Mouse (Mus musculus): ENCODE data around the gene Nsg2. TPM values are rescaled to one million over a fixed set of nuclear protein-coding genes. Genes with fewer than 3 reads are reported as not detected.
"Not testable (repeated sequence)": the region's sequence is repeated elsewhere in the genome, so short reads cannot be mapped to it uniquely, and the experiment has no call there.

The Nsg2 gene
- polyA plus RNA-seq (2016; fragmentation: Nextera tagmentation; extraction: Ambion mirVana): 10.1 and 11.3 TPM in 2 replicates

DNA sequence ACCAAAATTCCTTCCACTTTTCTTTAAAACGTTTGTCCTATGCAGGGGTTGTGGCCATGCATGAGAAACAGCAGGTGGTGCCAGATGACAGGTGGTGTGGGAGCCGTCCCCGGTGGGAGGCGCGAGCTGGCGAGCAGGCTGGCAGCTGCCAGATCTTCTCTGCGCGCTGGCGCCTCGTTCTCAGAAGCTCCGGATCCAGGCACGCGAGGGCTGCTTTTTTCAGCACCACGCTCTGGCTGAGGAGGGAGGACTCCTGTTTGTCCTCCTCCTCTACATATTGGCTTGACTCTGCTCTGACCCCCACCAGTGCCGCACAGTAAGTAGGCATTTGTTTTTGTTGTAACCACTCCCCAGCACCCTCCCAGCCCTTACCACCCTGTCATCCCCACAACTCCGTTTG, at the start of gene Nsg2:
Gene Nsg2 (plus strand): TSS at position 183 of the 400 bp plus-strand sequence.
- 0% methylated on average over 16 of the region's 16 CpGs for WGBS

DNA sequence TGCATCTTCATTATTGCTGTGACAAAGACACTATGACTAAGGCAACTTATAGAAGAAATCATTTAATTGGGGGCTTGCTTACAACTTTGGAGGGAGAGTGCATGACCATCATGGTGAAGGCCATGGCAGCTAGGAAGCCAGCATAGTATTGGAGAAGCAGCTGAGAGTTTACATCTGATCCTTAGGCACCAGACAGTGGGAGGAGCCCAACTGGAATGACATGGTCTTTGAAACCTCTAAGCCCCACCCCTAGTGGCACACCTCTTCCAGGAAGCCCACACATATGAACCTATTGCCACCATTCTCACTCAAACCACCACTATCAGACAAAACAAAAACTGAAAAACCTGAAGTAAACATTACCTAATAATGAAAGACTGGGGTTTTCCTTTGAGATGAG, 40.2 kb upstream of the Nsg2 start:
- Histone ChIP-seq H3K36me3 (replicated peaks) (no peaks in the 10 kb centered on the region), H3K9me3 (no peaks in the 10 kb centered on the region), H3K27me3 (replicated peaks; ENCODE audit: low read depth, poor library complexity, severe bottlenecking) (no peaks in the 10 kb centered on the region; the same call in 1 of the 2 replicates), H3K27ac (replicated peaks) (no peak overlapping the region), H3K4me1 (no peaks in the 10 kb centered on the region), H3K4me3 (no peak overlapping the region)
- DNase-seq (ENCODE audit: low spot score): no peak

More for the DNA sequence above, at the start of gene Nsg2:
- Histone ChIP-seq H3K4me3 (peak within 1 kb of the TSS; percentile 51), H3K36me3 (replicated peaks) (no peaks in the 10 kb centered on the region; the same call in 1 of the 2 replicates), H3K9me3 (no peaks in the 10 kb centered on the region), H3K27me3 (replicated peaks; ENCODE audit: low read depth, poor library complexity, severe bottlenecking) (no peaks in the 10 kb centered on the region; the same call in 1 of the 2 replicates), H3K4me1 (peaks cover 39% of the 10 kb centered on the region), H3K27ac (replicated peaks) (peak within 1 kb of the TSS; percentile 77)
- DNase-seq (ENCODE audit: low spot score): peak; percentile 86

DNA sequence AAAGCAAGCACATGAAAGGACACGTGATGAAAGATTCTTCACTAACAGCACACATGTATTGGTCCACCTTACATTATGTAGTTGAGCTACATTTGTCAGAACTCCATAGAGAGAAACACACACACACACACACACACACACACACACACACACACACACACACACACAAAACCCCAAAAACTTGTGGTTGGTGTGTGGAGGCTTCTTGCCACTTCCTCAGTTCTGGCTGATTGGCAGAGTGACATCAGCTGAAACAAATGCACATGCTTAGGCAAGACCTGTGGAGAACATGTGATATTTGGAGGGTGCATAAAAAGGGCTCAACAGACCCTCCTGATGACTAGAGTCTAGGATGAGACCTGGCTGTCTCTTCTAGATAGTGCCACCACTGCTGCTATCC, 36.3 kb upstream of the Nsg2 start:
- 88% methylated on average over 1 of the region's 1 CpGs for WGBS
- H3K27me3 ChIP-seq (replicated peaks; ENCODE audit: low read depth, poor library complexity, severe bottlenecking): peaks cover 7% of the 10 kb centered on the region
- H3K27ac ChIP-seq (replicated peaks): no peak overlapping the region
- H3K4me3 ChIP-seq: no peak overlapping the region
- no peak for DNase-seq (ENCODE audit: low spot score)
- H3K36me3 ChIP-seq (replicated peaks): no peaks in the 10 kb centered on the region
- no peaks in the 10 kb centered on the region for H3K9me3 ChIP-seq
- peaks cover 6% of the 10 kb centered on the region for H3K4me1 ChIP-seq

DNA sequence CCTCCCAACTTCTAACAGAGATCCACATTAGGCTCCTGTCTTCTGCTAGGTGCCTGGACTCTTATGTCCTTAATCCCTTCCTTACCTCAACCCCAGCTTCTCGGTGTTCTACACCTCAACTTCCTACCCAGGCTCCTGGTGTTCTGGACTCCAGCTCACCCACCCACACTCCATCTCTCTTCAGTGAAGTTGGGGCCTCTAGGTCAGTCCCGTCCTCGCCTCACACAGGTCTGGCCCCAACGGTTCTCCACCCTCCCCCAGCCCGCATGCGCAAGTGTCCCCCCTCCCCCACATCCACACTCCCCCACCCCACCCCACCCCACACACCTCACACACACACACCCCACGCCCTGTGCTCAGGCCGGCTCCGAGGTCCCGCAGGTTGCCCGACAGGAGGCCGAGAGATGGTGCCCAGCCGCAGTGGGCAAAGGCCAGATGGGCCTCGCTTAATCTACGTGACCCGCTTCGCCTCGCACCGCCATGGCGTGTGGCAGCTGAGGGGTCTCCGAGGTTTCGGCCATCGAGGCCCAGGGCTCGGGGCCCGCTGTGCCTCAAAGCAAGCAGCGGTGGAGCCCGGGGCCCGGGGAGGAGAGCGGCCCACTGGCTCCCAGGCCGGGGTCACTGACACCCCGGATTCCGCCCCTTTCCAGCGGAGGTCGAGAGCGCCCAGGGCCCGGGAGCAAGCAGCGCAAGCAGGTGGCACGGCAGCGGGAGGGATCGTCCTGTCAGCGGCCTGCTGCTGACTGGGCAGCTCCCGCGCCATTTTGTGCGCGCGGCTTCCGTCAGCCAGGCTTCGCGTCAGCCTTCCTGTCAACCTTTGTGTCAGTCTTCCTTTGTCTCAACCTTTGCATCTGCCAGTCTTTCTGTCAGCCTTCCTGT, 34.8 kb upstream of the Nsg2 start, which contains the start of gene 4930524B15Rik:
Gene 4930524B15Rik (plus strand): TSS at position 337 of the 879 bp plus-strand sequence.
- Histone ChIP-seq H3K27me3 (replicated peaks; ENCODE audit: low read depth, poor library complexity, severe bottlenecking) (peaks cover 7% of the 10 kb centered on the region), H3K36me3 (replicated peaks) (no peaks in the 10 kb centered on the region), H3K27ac (replicated peaks) (peak within 1 kb of the TSS; percentile 82), H3K4me3 (peak within 1 kb of the TSS; percentile 54), H3K9me3 (no peaks in the 10 kb centered on the region), H3K4me1 (peaks cover 6% of the 10 kb centered on the region)
- DNase-seq (ENCODE audit: low spot score): peak; percentile 52
- 42% methylated on average over 49 of the region's 49 CpGs for WGBS

DNA sequence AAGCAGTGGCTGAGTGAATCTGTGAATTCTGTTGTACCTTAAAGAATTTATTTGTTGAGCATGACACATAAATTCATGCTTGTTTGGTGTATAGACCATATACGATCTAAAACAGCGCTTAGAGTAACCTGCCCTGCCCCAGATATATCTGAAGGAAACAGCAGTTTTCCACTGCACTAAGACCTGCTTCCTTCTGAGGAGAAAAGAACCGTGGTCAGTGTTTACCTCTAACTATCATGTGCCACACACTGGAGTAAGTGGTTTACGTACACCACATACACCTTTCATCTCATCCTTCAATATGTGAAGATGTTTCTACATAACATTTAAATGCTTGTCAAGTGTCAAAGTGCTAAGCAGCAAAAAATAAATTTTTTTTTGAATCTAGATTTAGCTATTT, 26.1 kb upstream of the Nsg2 start:
- Histone ChIP-seq H3K27me3 (replicated peaks; ENCODE audit: low read depth, poor library complexity, severe bottlenecking) (no peaks in the 10 kb centered on the region), H3K9me3 (no peaks in the 10 kb centered on the region), H3K27ac (replicated peaks) (no peak overlapping the region), H3K36me3 (replicated peaks) (no peaks in the 10 kb centered on the region), H3K4me1 (no peaks in the 10 kb centered on the region), H3K4me3 (no peak overlapping the region)
- 84% methylated on average over 4 of the region's 4 CpGs for WGBS
- DNase-seq (ENCODE audit: low spot score): no peak

DNA sequence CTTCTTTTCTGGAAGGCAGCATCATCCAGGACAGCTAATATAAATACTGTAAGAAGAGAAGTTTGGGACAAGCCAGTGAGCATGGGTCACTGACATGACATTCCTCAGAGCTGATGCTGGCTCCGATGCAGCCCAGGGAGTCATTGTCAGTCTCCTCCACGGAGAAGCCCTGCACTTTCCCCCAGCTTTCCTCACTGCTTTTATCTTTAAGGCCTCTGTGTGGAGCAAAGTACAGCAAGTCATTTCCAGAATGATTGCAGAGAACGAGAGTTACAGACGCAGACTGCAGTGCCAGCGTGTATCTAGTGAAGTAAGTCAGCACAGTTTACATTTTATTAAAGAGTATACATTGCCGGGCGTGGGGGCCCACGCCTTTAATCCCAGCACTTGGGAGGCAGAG, 25.4 kb upstream of the Nsg2 start:
- no peaks in the 10 kb centered on the region for H3K36me3 ChIP-seq (replicated peaks)
- no peak overlapping the region for H3K4me3 ChIP-seq
- 66% methylated on average over 8 of the region's 8 CpGs for WGBS
- no peak for DNase-seq (ENCODE audit: low spot score)
- peaks cover 4% of the 10 kb centered on the region; the same call in 1 of the 2 replicates for H3K9me3 ChIP-seq
- no peaks in the 10 kb centered on the region for H3K4me1 ChIP-seq
- no peak overlapping the region for H3K27ac ChIP-seq (replicated peaks)
- no peaks in the 10 kb centered on the region for H3K27me3 ChIP-seq (replicated peaks; ENCODE audit: low read depth, poor library complexity, severe bottlenecking)

DNA sequence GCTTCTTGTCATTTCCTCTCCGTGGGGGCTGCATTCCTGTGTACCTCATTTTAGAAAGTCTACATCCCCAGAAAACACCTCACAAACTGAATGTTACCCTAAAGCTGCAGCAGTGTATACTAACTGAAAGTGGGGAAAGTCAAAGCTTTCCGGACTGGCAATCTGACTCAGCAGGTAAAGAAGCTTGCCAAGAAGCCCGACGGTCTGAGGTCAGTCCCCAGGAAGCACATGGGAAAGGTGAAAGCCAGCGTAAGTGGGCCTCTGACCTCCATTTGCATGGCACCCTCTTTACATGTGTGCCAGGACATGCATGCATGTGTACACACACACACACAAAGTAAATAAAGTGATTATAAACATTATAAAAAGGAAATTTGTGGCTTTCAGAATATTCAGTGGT, 24.6 kb upstream of the Nsg2 start:
- H3K27me3 ChIP-seq (replicated peaks; ENCODE audit: low read depth, poor library complexity, severe bottlenecking): no peaks in the 10 kb centered on the region
- H3K4me1 ChIP-seq: no peaks in the 10 kb centered on the region
- DNase-seq (ENCODE audit: low spot score): no peak
- H3K36me3 ChIP-seq (replicated peaks): no peaks in the 10 kb centered on the region
- peaks cover 9% of the 10 kb centered on the region; the same call in 1 of the 2 replicates for H3K9me3 ChIP-seq
- WGBS: 87% methylated on average over 5 of the region's 5 CpGs
- H3K4me3 ChIP-seq: no peak overlapping the region
- no peak overlapping the region for H3K27ac ChIP-seq (replicated peaks)

DNA sequence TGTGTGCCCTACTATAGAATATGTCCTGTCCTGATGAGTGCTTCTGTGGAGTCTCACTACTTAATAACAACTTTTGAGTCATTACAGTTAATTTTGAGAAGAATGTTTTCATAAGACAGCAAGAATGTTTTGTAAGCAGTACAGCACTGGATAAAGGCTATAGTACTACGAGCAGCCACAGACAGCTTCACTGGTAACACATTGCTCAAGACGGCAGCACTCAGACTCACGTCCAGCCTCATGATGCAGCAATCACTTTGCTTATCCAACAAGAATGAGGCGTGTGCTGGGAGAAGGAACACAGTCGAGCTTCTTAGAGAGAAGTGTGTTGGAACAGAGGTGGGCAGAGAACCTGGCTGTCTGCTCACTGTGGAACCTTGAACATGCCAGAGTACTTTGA, 24.1 kb upstream of the Nsg2 start:
- H3K4me1 ChIP-seq: no peaks in the 10 kb centered on the region
- H3K36me3 ChIP-seq (replicated peaks): no peaks in the 10 kb centered on the region
- DNase-seq (ENCODE audit: low spot score): no peak
- H3K4me3 ChIP-seq: no peak overlapping the region
- no peak overlapping the region for H3K27ac ChIP-seq (replicated peaks)
- peaks cover 10% of the 10 kb centered on the region; the same call in 1 of the 2 replicates for H3K9me3 ChIP-seq
- H3K27me3 ChIP-seq (replicated peaks; ENCODE audit: low read depth, poor library complexity, severe bottlenecking): no peaks in the 10 kb centered on the region
- WGBS: 83% methylated on average over 5 of the region's 5 CpGs

DNA sequence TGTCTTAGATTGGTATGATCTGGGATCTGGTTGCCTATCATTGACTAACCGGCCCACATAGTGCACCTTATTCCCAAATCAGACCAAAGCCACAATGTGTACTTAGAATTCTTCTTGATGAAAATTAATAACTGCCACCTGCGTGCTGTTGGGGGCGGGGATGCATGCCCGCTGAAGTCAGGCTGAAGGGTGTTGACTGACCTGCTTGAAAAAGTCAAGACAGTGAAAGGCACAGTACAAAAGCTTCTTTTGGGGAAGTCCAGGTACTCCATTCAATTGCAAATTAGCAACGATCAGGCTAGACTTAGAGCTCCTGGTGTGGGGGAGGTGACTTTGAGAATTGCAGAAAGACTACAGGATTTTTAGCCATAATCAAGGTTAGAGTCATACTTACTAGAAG, 20.2 kb upstream of the Nsg2 start:
- WGBS: 92% methylated on average over 5 of the region's 5 CpGs
- not testable (repeated sequence) for H3K36me3 ChIP-seq (replicated peaks); H3K4me3 ChIP-seq; H3K27ac ChIP-seq (replicated peaks); DNase-seq (ENCODE audit: low spot score); H3K27me3 ChIP-seq (replicated peaks; ENCODE audit: low read depth, poor library complexity, severe bottlenecking); H3K4me1 ChIP-seq
- peaks cover 15% of the 10 kb centered on the region; the same call in 1 of the 2 replicates for H3K9me3 ChIP-seq

DNA sequence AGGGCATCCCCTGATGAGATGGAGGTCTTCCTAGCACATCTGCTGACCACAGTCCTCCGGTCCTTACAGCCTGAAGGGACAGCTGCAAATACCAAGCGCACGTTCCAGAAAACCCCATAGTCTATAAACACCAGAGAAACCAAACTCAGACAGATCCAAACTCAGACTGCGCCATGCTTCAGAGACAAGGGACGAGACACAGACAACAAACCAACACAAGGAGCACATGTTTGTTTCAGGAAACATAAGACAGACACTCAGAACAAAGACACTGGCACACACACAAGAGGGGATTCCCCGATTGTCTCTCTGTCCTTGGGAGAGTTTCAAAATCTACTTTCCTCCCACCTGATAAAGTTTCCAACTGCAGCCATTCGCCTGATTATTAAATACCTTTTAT, 18.4 kb upstream of the Nsg2 start:
- Histone ChIP-seq H3K27me3 (replicated peaks; ENCODE audit: low read depth, poor library complexity, severe bottlenecking) (no peaks in the 10 kb centered on the region), H3K4me3 (no peak overlapping the region), H3K4me1 (no peaks in the 10 kb centered on the region), H3K27ac (replicated peaks) (no peak overlapping the region), H3K9me3 (peaks cover 15% of the 10 kb centered on the region; the same call in 1 of the 2 replicates), H3K36me3 (replicated peaks) (no peaks in the 10 kb centered on the region)
- WGBS: 89% methylated on average over 7 of the region's 7 CpGs
- no peak for DNase-seq (ENCODE audit: low spot score)

DNA sequence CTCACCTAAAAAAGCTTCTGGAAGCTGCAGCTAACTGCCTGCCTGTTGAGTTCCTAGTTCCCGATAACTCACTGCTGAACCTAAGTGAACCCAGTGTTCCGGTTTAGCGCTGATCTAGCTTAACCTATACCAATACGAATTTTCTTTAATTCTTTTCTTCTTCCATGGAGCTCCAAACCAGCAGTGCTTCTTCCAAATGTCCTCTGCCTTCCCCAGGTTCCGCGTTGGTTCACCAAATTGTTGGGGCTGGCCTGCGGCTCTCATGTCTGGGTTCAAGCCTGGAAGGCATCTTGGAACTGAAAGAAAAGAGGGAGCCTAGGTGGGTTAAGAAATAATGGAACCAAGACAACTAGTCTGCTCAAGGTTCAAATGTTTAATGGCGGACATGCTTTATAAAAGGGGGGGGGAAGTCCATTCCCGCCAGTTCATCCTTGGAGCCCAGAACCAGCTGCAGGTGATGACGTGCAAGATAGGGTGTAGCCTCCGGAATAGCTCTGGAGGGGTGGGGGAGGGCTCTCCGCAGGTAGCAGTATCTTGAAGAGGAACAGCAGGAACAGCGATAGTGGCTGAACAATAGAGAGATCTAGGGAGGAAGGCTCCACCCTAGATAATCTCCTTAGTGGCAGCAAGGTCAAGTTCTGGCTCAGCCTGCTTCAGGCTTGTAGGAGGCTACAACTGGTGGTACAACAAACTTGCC, 17.9 kb upstream of the Nsg2 start:
- H3K27ac ChIP-seq (replicated peaks); DNase-seq (ENCODE audit: low spot score); H3K4me3 ChIP-seq; H3K4me1 ChIP-seq; H3K27me3 ChIP-seq (replicated peaks; ENCODE audit: low read depth, poor library complexity, severe bottlenecking); H3K36me3 ChIP-seq (replicated peaks): not testable (repeated sequence)
- H3K9me3 ChIP-seq: peaks cover 15% of the 10 kb centered on the region; the same call in 1 of the 2 replicates
- 85% methylated on average over 13 of the region's 13 CpGs for WGBS

DNA sequence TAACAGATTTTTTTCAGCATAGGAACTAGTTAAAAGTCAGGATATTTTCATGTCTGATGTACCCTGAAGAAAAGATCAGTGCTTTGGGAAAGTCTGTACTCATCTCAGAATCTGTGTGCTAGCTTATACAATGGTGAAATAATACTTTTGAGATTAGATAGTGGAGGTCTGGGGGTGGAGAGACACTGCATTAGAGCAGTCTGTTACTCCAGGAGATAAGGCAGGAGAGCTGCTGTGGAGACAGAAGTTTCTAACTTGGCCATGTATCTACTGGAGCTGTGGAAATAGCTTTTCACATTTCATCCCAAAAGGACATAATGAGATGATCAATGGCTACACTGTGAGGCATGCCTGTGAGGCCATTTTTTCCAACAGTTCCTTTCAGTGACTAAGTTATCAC, 17.0 kb upstream of the Nsg2 start:
- H3K4me1 ChIP-seq: no peaks in the 10 kb centered on the region
- peaks cover 15% of the 10 kb centered on the region; the same call in 1 of the 2 replicates for H3K9me3 ChIP-seq
- H3K27me3 ChIP-seq (replicated peaks; ENCODE audit: low read depth, poor library complexity, severe bottlenecking): no peaks in the 10 kb centered on the region
- no peak overlapping the region for H3K27ac ChIP-seq (replicated peaks)
- no peak overlapping the region for H3K4me3 ChIP-seq
- DNase-seq (ENCODE audit: low spot score): no peak
- no peaks in the 10 kb centered on the region for H3K36me3 ChIP-seq (replicated peaks)
